Mouse (Mus musculus) Patski (cell line): ENCODE data around the gene Ybx2. TPM values are rescaled to one million over a fixed set of nuclear protein-coding genes. Genes with fewer than 3 reads are reported as not detected.

Source experiments
- ATAC-seq: fragments of 100-300 bp; one replicate; pipeline ENCODE4 v1.8.0; 2021
- CTCF ChIA-PET: fragments of 350-600 bp; sonication (Branson Sonifier 250); formaldehyde crosslinking; loops from one replicate; lab custom pipeline; 2022; ENCODE audit warnings: inconsistent platforms; lab: Charles Lee
- POLR2A ChIA-PET: fragments of 350-600 bp; sonication (Branson Sonifier 250); formaldehyde crosslinking; loops from one replicate; lab custom pipeline; 2022; ENCODE audit warnings: antibody characterized with exemption, inconsistent platforms; lab: Charles Lee
- DNase-seq: peaks from one replicate; pipeline ENCODE4 v3.0.0-alpha.2; 2011; ENCODE audit warnings: low read depth, low spot score
- H3K27me3 ChIP-seq: fragments of 371-371 bp; one replicate; pipeline ENCODE4 v1.5.1; 2021
- CTCF ChIP-seq: fragments of 100-300 bp; IDR thresholded peaks from one replicate; pipeline ENCODE4 v1.5.1; 2021
- in situ Hi-C: fragments of 300-500 bp; cut with MboI; formaldehyde crosslinking; loops from 3 replicates; pipeline ENCODE4 v1.11.1; 2018; ENCODE audit warnings: low pct_unique_long_range_greater_than_20kb, mixed read lengths
- polyA plus RNA-seq: library from polyadenylated mRNA; unstranded; gene quantifications from one replicate; pipeline ENCODE4 v1.2.3, GENCODE M21; 2021

Ybx2 gene
- polyA plus RNA-seq, 1 experiment from 2014 or later = 2.4 TPM

- ChIA-PET CTCF (interaction anchor here (1.1 to 4.8 kb wide), 4 partner anchors 8 to 24 kb away, joined by 3 to 85 read pairs (median 24); partner anchors contain the start of genes Eif5a and Slc2a4), POLR2A (no interaction called here)
- in situ Hi-C loops = loop anchor here (10.0 kb wide), 1 partner anchor 283 kb away; the partner anchor contains the start of gene Slc16a11
- peaks cover 3% of the 10 kb centered on the region for H3K27me3 ChIP-seq
- DNase-seq (no peak), ATAC-seq (no peak)
- no peak for TF ChIP-seq CTCF
Measured at GRCm38 (mm10) chr11:69931769-69932168, 3.8 kb upstream of the Ybx2 start.

GRCm38 (mm10) chr11:69932254-69932653 is 3.3 kb upstream of the Ybx2 start:
- TF ChIP-seq CTCF = peak; percentile 59
- ChIA-PET POLR2A (interaction anchor here (1.0 kb wide), 1 partner anchor 51 kb away, joined by 4 read pairs; no protein-coding TSS in a partner anchor), CTCF (interaction anchor here (1.1 to 4.8 kb wide), 5 partner anchors 9 to 24 kb away, joined by 3 to 85 read pairs (median 6); partner anchors contain the start of genes Eif5a and Slc2a4)
- H3K27me3 ChIP-seq = peaks cover 3% of the 10 kb centered on the region
- no peak for ATAC-seq
- in situ Hi-C loops = loop anchor here (10.0 kb wide), 1 partner anchor 283 kb away; the partner anchor contains the start of gene Slc16a11
- no peak for DNase-seq

- POLR2A ChIA-PET = interaction anchor here (1.0 kb wide), 1 partner anchor 51 kb away, joined by 4 read pairs; no protein-coding TSS in a partner anchor
- peaks cover 3% of the 10 kb centered on the region for H3K27me3 ChIP-seq
- no peak for TF ChIP-seq CTCF
- DNase-seq (no peak), ATAC-seq (no peak)
- CTCF ChIA-PET = interaction anchor here (0.9 to 4.8 kb wide), 9 partner anchors 10 to 54 kb away, joined by 3 to 85 read pairs (median 5); partner anchors contain the start of genes 2810408A11Rik, Eif5a, Neurl4 and Slc2a4
- in situ Hi-C loops = loop anchor here (10.0 kb wide), 1 partner anchor 282 kb away; the partner anchor contains the start of gene Slc16a11
Measured at GRCm38 (mm10) chr11:69933066-69933465, 2.5 kb upstream of the Ybx2 start.

DNA sequence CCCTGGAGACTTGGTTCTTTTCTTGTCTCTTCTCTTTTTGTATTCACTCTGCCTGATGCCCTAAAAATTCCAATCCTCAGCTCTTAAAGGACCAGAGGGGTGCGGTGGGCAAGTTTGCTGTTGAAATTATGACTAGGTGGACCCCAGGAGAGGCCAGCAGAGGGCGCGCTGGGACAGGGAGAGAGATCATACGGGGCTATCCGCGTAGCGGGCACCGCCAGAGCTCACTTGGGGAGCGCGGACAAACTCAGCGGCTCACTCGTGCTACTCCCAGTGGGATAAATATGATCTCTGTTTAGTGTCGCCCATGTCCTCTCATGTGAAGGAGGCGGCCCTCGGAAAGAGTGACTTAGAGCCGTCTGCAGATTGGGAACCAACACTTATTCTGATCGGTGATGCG is 1.4 kb upstream of the Ybx2 start:
- ATAC-seq (peak; percentile 44), DNase-seq (no peak)
- TF ChIP-seq CTCF = peak; percentile 95
- POLR2A ChIA-PET = interaction anchor here (0.6 kb wide), 2 partner anchors 10 to 210 kb away, joined by 3 read pairs; no protein-coding TSS in a partner anchor
- peaks cover 6% of the 10 kb centered on the region for H3K27me3 ChIP-seq
- in situ Hi-C loops = loop anchor here (10.0 kb wide), 1 partner anchor 281 kb away; the partner anchor contains the start of gene Slc16a11
- CTCF ChIA-PET = interaction anchor here (1.1 to 4.8 kb wide), 12 partner anchors 10 to 203 kb away, joined by 3 to 85 read pairs (median 4); partner anchors contain the start of genes 2810408A11Rik, Ctdnep1, Eif5a and Neurl4

DNA sequence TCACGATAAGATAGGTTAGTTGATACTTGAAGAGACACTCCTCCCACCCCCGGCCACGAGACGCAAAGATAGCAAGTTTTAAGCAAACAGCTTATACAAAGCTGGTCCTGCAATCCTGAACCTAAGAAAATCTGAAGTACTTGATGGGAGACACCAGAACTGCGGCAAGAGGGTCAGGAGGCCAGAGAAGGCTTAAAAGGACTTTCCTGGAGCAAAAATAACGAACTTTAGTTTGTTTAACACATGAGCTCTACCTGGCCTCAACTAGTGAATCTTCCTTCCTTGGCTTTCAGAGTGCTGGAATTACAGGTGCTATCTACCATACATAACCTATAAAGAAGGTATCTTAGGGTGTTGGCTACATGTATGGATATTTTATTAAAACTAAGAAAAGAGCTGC is 915 bp upstream of the Ybx2 start:
- no peak for TF ChIP-seq CTCF
- in situ Hi-C loops = loop anchor here (10.0 kb wide), 1 partner anchor 280 kb away; the partner anchor contains the start of gene Slc16a11
- H3K27me3 ChIP-seq = peaks cover 6% of the 10 kb centered on the region
- DNase-seq (no peak), ATAC-seq (no peak)
- ChIA-PET CTCF (interaction anchor here (1.1 to 4.8 kb wide), 9 partner anchors 9 to 204 kb away, joined by 3 to 85 read pairs (median 5); partner anchors contain the start of genes Ctdnep1, Eif5a and Slc2a4), POLR2A (no interaction called here)

GRCm38 (mm10) chr11:69936156-69936555 is 560 bp downstream of the Ybx2 start:
- H3K27me3 ChIP-seq = peaks cover 9% of the 10 kb centered on the region
- no peak for ATAC-seq
- ChIA-PET POLR2A (interaction anchor here (0.6 to 2.0 kb wide), 3 partner anchors 11 to 568 kb away, joined by 3 to 7 read pairs (median 3); partner anchors contain the start of gene Eif5a), CTCF (interaction anchor here (1.3 to 3.7 kb wide), 2 partner anchors 12 to 55 kb away, joined by 3 to 26 read pairs; partner anchors contain the start of genes Kctd11 and Slc2a4)
- DNase-seq = no peak
- no peak for TF ChIP-seq CTCF
- in situ Hi-C loops = loop anchor here (10.0 kb wide), 1 partner anchor 279 kb away; the partner anchor contains the start of gene Slc16a11

DNA sequence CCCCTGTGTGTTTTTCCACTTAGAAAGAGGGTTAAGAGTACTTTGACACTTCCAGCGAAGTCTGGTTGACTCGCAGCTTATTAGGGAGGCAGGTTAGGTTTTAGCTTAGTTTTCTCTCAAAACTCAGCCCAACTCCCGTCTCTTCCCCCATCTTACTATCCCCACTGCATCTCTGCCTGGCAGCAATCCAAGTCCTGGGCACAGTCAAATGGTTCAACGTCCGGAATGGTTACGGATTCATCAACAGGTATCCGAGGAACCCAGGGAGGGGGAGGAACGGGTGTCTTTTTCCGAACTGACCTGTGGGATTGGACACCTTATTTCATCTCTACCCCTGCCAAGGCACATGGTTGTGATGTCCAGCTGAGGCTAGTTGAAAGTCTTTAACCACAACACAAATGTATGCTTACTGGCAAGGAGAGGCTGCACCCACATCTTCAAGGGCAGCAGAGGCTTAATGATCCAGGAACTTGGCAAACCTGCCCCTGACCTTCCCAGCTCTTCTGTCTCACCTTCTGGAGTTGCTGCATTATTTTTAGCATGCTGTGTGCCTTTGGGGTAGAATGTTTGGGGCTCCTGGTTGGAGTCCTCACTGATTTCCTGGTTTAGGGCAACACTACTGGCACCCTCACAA is 1.2 kb downstream of the Ybx2 start:
- TF ChIP-seq CTCF = no peak
- ATAC-seq (no peak), DNase-seq (no peak)
- POLR2A ChIA-PET = interaction anchor here (0.7 to 2.0 kb wide), 3 partner anchors 10 to 16 kb away, joined by 3 to 7 read pairs (median 3); partner anchors contain the start of gene Eif5a
- CTCF ChIA-PET = interaction anchor here (0.9 to 3.7 kb wide), 5 partner anchors 12 to 60 kb away, joined by 3 to 26 read pairs (median 3); partner anchors contain the start of genes Kctd11 and Slc2a4
- H3K27me3 ChIP-seq = peaks cover 9% of the 10 kb centered on the region
- in situ Hi-C loops = loop anchor here (10.0 kb wide), 1 partner anchor 278 kb away; the partner anchor contains the start of gene Slc16a11

- ChIA-PET POLR2A (interaction anchor here (1.1 to 2.0 kb wide), 2 partner anchors 14 to 17 kb away, joined by 3 to 7 read pairs; partner anchors contain the start of gene Eif5a), CTCF (interaction anchor here (0.9 to 3.7 kb wide), 4 partner anchors 11 to 60 kb away, joined by 3 to 26 read pairs (median 3); partner anchors contain the start of gene Slc2a4)
- H3K27me3 ChIP-seq = peaks cover 9% of the 10 kb centered on the region
- no peak for ATAC-seq
- DNase-seq = no peak
- TF ChIP-seq CTCF = no peak
- in situ Hi-C loops = loop anchor here (10.0 kb wide), 1 partner anchor 277 kb away; the partner anchor contains the start of gene Slc16a11
Measured at GRCm38 (mm10) chr11:69937385-69937784, 1.8 kb downstream of the Ybx2 start.

DNA sequence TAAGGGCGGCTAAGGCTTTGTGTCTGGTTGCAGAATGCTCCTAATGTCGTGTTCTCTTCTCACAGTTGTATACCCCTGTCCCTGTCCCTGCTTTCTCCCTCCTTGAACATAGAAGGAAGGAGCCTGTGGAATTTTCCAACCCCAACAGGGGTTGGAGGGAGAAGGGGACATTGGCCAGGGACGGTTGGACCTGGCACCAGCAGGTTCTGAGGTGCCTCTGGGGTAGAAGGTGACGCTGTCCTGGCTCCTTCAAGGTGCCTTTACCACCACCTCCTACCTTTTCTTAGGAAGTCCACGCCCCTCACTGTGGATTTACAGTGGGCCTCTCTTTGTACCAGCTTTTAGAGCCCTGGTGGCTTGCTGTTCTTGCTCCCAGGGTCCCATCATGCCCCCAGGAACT is 2.2 kb downstream of the Ybx2 start:
- DNase-seq (no peak), ATAC-seq (no peak)
- ChIA-PET POLR2A (interaction anchor here (1.1 to 2.0 kb wide), 2 partner anchors 13 to 17 kb away, joined by 3 to 7 read pairs; partner anchors contain the start of gene Eif5a), CTCF (interaction anchor here (0.9 to 3.7 kb wide), 3 partner anchors 11 to 61 kb away, joined by 3 to 26 read pairs (median 3); partner anchors contain the start of gene Slc2a4)
- peaks cover 9% of the 10 kb centered on the region for H3K27me3 ChIP-seq
- in situ Hi-C loops = loop anchor here (10.0 kb wide), 1 partner anchor 277 kb away; the partner anchor contains the start of gene Slc16a11
- TF ChIP-seq CTCF = no peak
